Mouse (Mus musculus) neural tube, embryonic 11.5 days (tissue): ENCODE measurements around the gene Tbrg4. TPM values are rescaled to one million over a fixed set of nuclear protein-coding genes. Genes with fewer than 3 reads are reported as not detected.

Source experiments
- ATAC-seq: fragments of 200-750 bp; cut with Nextera tagmentation; 2 replicates; pipeline ENCODE4 v1.8.0; 2017; ENCODE audit warnings: moderate number of reproducible peaks, mild to moderate bottlenecking, moderate TSS enrichment, moderate library complexity; ENCODE audit not compliant: insufficient read depth, low FRiP score, low TSS enrichment
- DNase-seq: peaks from one replicate; pipeline ENCODE4 v3.0.0-alpha.2; 2015; ENCODE audit warnings: low spot score
- H3K27ac ChIP-seq: fragments of 300-500 bp; sonication (generic); 2 replicates; pipeline ENCODE4 v1.5.1; 2014; ENCODE audit warnings: low read depth, mild to moderate bottlenecking, low read length
- H3K27me3 ChIP-seq: fragments of 300-500 bp; sonication (generic); 2 replicates; pipeline ENCODE4 v1.6.1; 2014; ENCODE audit warnings: mild to moderate bottlenecking, low read length, mixed read lengths; ENCODE audit not compliant: control insufficient read depth, insufficient read depth
- H3K36me3 ChIP-seq: fragments of 300-500 bp; sonication (generic); 2 replicates; pipeline ENCODE4 v1.6.1; 2014; ENCODE audit warnings: mild to moderate bottlenecking, low read length, moderate library complexity, mixed read lengths; ENCODE audit not compliant: control insufficient read depth, insufficient read depth
- H3K4me1 ChIP-seq: fragments of 300-500 bp; sonication (generic); 2 replicates; pipeline ENCODE4 v1.6.1; 2014; ENCODE audit warnings: low read length, mixed read lengths; ENCODE audit not compliant: control insufficient read depth, insufficient read depth
- H3K4me2 ChIP-seq: fragments of 300-500 bp; sonication (generic); 2 replicates; pipeline ENCODE4 v1.6.1; 2014; ENCODE audit warnings: low read depth, mild to moderate bottlenecking, moderate library complexity
- H3K4me3 ChIP-seq: fragments of 300-500 bp; sonication (generic); 2 replicates; pipeline ENCODE4 v1.5.1; 2014; ENCODE audit warnings: low read depth, low read length
- H3K9ac ChIP-seq: fragments of 300-500 bp; sonication (generic); 2 replicates; pipeline ENCODE4 v1.6.1; 2014; ENCODE audit warnings: mild to moderate bottlenecking, low read length
- H3K9me3 ChIP-seq: fragments of 300-500 bp; sonication (generic); 2 replicates; pipeline ENCODE4 v1.6.1; 2016; ENCODE audit warnings: low read length; ENCODE audit not compliant: control insufficient read depth
- WGBS: fragments of 180-500 bp; shearing (Covaris S2); extraction: QIAGEN DNeasy Blood & Tissue Kit; methylation state at CpG from one replicate; pipeline ENCODE4 v1.1.7; 2014; 5-methylcytosine and 5-hydroxymethylcytosine counted together
- polyA plus RNA-seq: library from polyadenylated mRNA; unstranded; fragments of >200 nt; fragmentation: Nextera tagmentation; extraction: Ambion mirVana; gene quantifications from 2 replicates; pipeline ENCODE4 v1.2.1, GENCODE M21; 2014

The Tbrg4 gene
- 41.0 and 43.4 TPM in 2 replicates for polyA plus RNA-seq

DNA sequence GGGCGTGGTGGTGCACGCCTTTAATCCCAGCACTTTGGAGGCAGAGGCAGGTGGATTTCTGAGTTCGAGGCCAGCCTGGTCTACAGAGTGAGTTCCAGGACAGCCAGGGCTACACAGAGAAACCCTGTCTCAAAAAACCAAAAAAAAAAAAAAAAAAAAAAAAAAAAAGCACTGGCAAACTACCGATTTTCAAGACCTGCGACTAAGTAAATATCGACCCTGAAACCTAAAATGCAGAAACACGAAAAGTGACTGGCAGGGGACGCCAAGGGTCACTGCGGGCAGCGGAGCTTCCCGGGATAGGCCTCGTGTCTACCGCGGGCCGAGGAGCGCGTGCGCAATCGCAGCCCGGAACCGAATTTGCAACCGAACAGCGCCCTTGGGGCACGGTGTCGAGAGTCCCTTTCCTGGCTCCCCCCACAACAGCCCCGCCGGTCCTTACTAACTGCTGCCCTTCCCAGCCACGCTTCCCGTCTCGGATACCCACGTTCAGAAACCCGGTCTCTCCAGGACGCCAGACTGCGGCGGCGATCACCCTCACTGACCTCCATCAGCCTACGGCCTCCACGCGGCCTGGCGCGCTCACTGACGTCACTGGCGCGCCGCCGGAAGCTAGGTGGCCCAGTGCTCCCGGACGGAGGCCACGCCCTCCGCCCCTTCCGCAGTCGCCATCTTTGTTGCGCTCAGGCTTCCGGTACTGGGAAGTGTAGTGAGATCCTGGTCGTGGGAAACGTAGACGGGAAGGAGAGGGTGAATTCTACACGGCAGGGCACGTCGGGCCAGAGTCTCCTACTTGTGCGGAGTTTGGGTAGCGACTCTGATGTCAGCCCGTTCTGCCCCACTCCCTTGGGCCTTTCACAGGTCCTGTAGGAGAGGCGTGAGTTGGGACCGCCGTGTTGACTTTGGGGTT is at the start of gene Tbrg4:
Gene Tbrg4, minus strand, starts transcription at position 590 of the 910 bp plus-strand sequence.
- Histone ChIP-seq H3K4me3 (peak within 1 kb of the TSS; percentile 67), H3K27ac (peak within 1 kb of the TSS; percentile 37), H3K27me3 (no peaks in the 10 kb centered on the region), H3K4me1 (peaks cover 9% of the 10 kb centered on the region; the same call in 1 of the 2 replicates), H3K9me3 (no peaks in the 10 kb centered on the region), H3K9ac (peak within 1 kb of the TSS; percentile 67), H3K4me2 (peak within 1 kb of the TSS; percentile 89), H3K36me3 (peaks cover 18% of the 10 kb centered on the region)
- ATAC-seq = peak; percentile 95
- WGBS = under 1% methylated on average over 64 of the region's 66 CpGs
- DNase-seq = peak; percentile 98

DNA sequence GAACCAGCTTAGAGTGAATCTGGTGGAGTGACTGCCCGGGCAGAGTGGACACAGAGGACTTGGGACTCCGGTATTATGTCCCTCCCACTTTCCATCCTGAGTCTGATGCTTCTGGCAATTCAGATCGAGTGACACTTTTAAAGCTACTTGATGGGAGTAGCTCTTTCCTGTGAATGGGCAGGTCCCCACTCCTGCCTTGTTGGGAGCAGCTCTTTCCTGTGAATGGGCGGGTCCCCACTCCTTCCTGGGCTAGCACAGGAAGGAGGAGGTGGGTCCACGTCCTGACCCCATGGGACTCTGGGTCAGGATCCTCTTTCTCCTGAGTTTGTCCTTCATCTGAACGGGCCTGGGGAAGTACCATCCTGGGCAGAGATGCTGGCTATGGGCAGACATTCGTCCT is 49.5 kb upstream of the Tbrg4 start:
- Histone ChIP-seq H3K4me2 (no peak overlapping the region), H3K36me3 (no peaks in the 10 kb centered on the region), H3K9ac (no peak overlapping the region), H3K4me3 (no peak overlapping the region), H3K9me3 (no peaks in the 10 kb centered on the region), H3K4me1 (peaks cover 6% of the 10 kb centered on the region), H3K27ac (no peak overlapping the region), H3K27me3 (no peaks in the 10 kb centered on the region)
- DNase-seq (no peak), ATAC-seq (no peak)
- WGBS = 68% methylated on average over 7 of the region's 7 CpGs

- no peak for DNase-seq
- no peaks in the 10 kb centered on the region for H3K27me3 ChIP-seq
- 85% methylated on average over 9 of the region's 9 CpGs for WGBS
- no peaks in the 10 kb centered on the region for H3K9me3 ChIP-seq
- H3K27ac ChIP-seq = no peak overlapping the region
- H3K4me1 ChIP-seq = no peaks in the 10 kb centered on the region
- no peak overlapping the region for H3K4me3 ChIP-seq
- H3K36me3 ChIP-seq = no peaks in the 10 kb centered on the region
- no peak overlapping the region for H3K9ac ChIP-seq
- ATAC-seq = no peak
- H3K4me2 ChIP-seq = no peak overlapping the region
Observed at GRCm38 (mm10) chr11:6674701-6675100, 48.8 kb upstream of the Tbrg4 start.

- H3K9ac ChIP-seq = no peak overlapping the region
- H3K4me2 ChIP-seq = no peak overlapping the region
- H3K27ac ChIP-seq = no peak overlapping the region
- 88% methylated on average over 4 of the region's 4 CpGs for whole genome bisulfite sequencing
- no peaks in the 10 kb centered on the region for H3K9me3 ChIP-seq
- ATAC-seq (no peak), DNase-seq (no peak)
- no peaks in the 10 kb centered on the region for H3K36me3 ChIP-seq
- no peaks in the 10 kb centered on the region for H3K4me1 ChIP-seq
- H3K4me3 ChIP-seq = no peak overlapping the region
- no peaks in the 10 kb centered on the region for H3K27me3 ChIP-seq
Observed at GRCm38 (mm10) chr11:6670826-6671225, 45.0 kb upstream of the Tbrg4 start.

DNA sequence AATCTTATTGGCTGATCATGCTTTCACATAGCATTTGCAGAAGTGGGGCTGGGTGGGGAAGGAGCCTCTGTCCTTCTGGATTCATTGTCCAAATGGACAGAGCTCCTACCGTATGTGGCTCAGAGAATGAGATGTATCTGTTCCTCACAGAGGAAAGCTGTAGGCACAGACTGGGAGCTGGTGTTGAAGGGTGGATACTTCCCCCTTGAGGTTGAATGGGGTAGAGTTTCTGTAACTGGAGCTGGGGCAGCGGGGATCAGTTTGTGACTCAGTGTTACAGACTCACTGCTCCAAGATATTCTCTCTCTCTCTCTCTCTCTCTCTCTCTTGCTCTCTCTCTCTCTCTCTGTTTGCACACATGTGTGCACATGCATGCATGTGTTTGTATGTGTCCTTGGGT is 44.2 kb upstream of the Tbrg4 start:
- H3K4me1 ChIP-seq = no peaks in the 10 kb centered on the region
- no peaks in the 10 kb centered on the region for H3K36me3 ChIP-seq
- no peak overlapping the region for H3K9ac ChIP-seq
- ATAC-seq = no peak
- no peak for DNase-seq
- no peaks in the 10 kb centered on the region for H3K27me3 ChIP-seq
- no peak overlapping the region for H3K4me2 ChIP-seq
- no peak overlapping the region for H3K27ac ChIP-seq
- no peak overlapping the region for H3K4me3 ChIP-seq
- no peaks in the 10 kb centered on the region for H3K9me3 ChIP-seq
- 54% methylated on average over 2 of the region's 2 CpGs for WGBS

DNA sequence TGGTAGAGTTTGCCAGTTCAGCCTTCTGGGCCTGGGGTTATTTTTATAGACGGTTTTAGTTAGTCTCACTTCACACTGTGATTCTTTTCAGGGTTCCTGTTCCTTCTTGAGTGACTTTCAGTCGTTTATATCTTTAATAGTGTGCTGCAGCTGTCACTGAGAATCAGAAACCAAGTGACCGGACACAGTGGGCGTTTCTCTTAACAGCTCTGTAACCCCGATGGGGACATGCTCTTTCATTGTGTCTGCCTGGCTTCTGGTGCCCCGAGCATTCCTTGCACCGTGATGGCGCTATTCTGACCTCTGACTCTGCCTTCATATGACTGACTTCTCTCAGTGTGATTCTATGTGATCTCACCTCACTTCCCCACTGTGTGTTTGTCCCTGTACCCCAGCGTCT is 43.2 kb upstream of the Tbrg4 start:
- Histone ChIP-seq H3K4me2 (no peak overlapping the region), H3K9ac (no peak overlapping the region), H3K27me3 (no peaks in the 10 kb centered on the region), H3K4me1 (no peaks in the 10 kb centered on the region), H3K36me3 (no peaks in the 10 kb centered on the region), H3K27ac (no peak overlapping the region), H3K4me3 (no peak overlapping the region), H3K9me3 (no peaks in the 10 kb centered on the region)
- DNase-seq = no peak
- ATAC-seq = no peak
- WGBS = 36% methylated on average over 9 of the region's 9 CpGs

DNA sequence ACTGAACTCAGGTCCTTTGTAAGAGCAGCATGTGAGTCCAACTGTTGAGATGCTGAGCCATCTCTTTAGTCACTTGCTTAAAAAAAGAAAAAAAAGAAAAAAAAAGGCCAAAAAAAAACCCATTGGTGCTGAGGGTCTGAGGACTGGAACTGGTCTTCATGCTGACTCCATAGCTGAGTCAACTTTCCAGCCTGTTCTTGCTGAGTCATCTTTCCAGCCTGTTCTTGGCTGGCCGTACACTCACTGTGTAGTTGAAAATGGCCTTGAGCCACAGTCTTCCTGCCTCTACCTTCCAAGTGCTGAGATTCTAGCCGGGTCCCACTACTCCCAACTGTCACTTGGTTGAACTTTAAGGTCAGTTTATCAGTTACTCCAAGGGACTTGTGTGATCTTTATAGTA is 40.8 kb upstream of the Tbrg4 start:
- no peaks in the 10 kb centered on the region for H3K27me3 ChIP-seq
- no peak overlapping the region for H3K4me2 ChIP-seq
- no peaks in the 10 kb centered on the region for H3K9me3 ChIP-seq
- 89% methylated on average over 2 of the region's 2 CpGs for WGBS
- 0 out of 2 replicates have a peak, but pooled peaks cover 1% of the 10 kb centered on the region for H3K4me1 ChIP-seq
- no peak overlapping the region for H3K9ac ChIP-seq
- DNase-seq = no peak
- no peaks in the 10 kb centered on the region for H3K36me3 ChIP-seq
- no peak overlapping the region for H3K4me3 ChIP-seq
- H3K27ac ChIP-seq = no peak overlapping the region
- no peak for ATAC-seq

GRCm38 (mm10) chr11:6661206-6661605 is 35.3 kb upstream of the Tbrg4 start:
- 49% methylated on average over 14 of the region's 14 CpGs for WGBS
- H3K36me3 ChIP-seq = no peaks in the 10 kb centered on the region
- H3K4me2 ChIP-seq = no peak overlapping the region
- ATAC-seq (no peak), DNase-seq (no peak)
- no peaks in the 10 kb centered on the region for H3K9me3 ChIP-seq
- H3K9ac ChIP-seq = no peak overlapping the region; the same call in 1 of the 2 replicates
- H3K4me3 ChIP-seq = no peak overlapping the region
- H3K4me1 ChIP-seq = 0 out of 2 replicates have a peak, but pooled peaks cover 10% of the 10 kb centered on the region
- no peaks in the 10 kb centered on the region for H3K27me3 ChIP-seq
- H3K27ac ChIP-seq = no peak overlapping the region

DNA sequence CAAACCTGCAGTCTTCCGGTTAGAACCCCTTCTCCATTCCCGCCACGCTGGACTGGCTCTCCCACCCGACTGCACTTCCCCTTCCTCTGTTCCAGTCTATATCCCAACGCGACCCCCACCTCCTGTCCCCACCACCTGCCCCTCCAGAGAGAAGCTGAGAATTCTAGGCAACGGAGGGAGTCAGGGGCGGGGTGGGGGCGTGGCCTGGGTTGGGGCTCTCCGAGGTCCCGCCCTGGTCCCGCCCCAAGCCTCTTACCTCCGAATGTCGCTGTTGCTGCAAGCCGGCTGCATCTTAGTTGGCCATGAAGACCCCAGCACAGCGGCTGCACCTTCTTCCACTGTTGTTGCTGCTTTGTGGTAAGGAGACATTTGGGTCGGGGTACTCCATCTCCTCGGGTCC is 32.4 kb upstream of the Tbrg4 start, which contains the start of gene Ramp3:
Gene Ramp3, plus strand, starts transcription at position 251 of the 400 bp plus-strand sequence.
- DNase-seq = peak; percentile 82
- no peaks in the 10 kb centered on the region for H3K36me3 ChIP-seq
- H3K4me1 ChIP-seq = 0 out of 2 replicates have a peak, but pooled peaks cover 10% of the 10 kb centered on the region
- peak within 1 kb of the TSS; percentile 34 for H3K4me3 ChIP-seq
- H3K27me3 ChIP-seq = no peaks in the 10 kb centered on the region
- peak within 1 kb of the TSS; percentile 57; the same call in 1 of the 2 replicates for H3K9ac ChIP-seq
- peak within 1 kb of the TSS; percentile 62 for H3K4me2 ChIP-seq
- H3K27ac ChIP-seq = no peak within 1 kb of the TSS
- no peaks in the 10 kb centered on the region for H3K9me3 ChIP-seq
- peak; percentile 81 for ATAC-seq
- under 1% methylated on average over 18 of the region's 18 CpGs for WGBS
